Mouse (Mus musculus) liver, embryonic 15.5 days (tissue): ENCODE results near the gene Utf1. TPM values are rescaled to one million over a fixed set of nuclear protein-coding genes. Genes with fewer than 3 reads are reported as not detected.

Experiments used
- ATAC-seq: fragments of 200-750 bp; cut with Nextera tagmentation; 2 replicates; pipeline ENCODE4 v1.8.0; 2017; ENCODE audit warnings: moderate number of reproducible peaks, mild to moderate bottlenecking, moderate library complexity; ENCODE audit not compliant: insufficient read depth
- H3K27ac ChIP-seq: fragments of 300-500 bp; sonication (generic); replicated peaks from 2 replicates; pipeline ENCODE4 v1.5.1; 2015; ENCODE audit warnings: mild to moderate bottlenecking, inconsistent platforms
- H3K27me3 ChIP-seq: fragments of 300-500 bp; sonication (generic); 2 replicates; pipeline ENCODE4 v1.6.1; 2015; ENCODE audit warnings: mild to moderate bottlenecking, inconsistent platforms
- H3K36me3 ChIP-seq: fragments of 300-500 bp; sonication (generic); replicated peaks from 2 replicates; pipeline ENCODE4 v1.6.1; 2015; ENCODE audit warnings: moderate library complexity, mild to moderate bottlenecking, inconsistent platforms
- H3K4me1 ChIP-seq: fragments of 300-500 bp; sonication (generic); replicated peaks from 2 replicates; pipeline ENCODE4 v1.6.1; 2015; ENCODE audit warnings: inconsistent platforms
- H3K4me2 ChIP-seq: fragments of 300-500 bp; sonication (generic); 2 replicates; pipeline ENCODE4 v1.6.1; 2015; ENCODE audit warnings: moderate library complexity, mild to moderate bottlenecking, inconsistent platforms
- H3K4me3 ChIP-seq: fragments of 300-500 bp; sonication (generic); replicated peaks from 2 replicates; pipeline ENCODE4 v1.5.1; 2015; ENCODE audit warnings: mild to moderate bottlenecking, inconsistent platforms
- H3K9ac ChIP-seq: fragments of 300-500 bp; sonication (generic); 2 replicates; pipeline ENCODE4 v1.6.1; 2015; ENCODE audit warnings: moderate library complexity, mild to moderate bottlenecking, inconsistent platforms
- H3K9me3 ChIP-seq: fragments of 300-500 bp; sonication (generic); replicated peaks from 2 replicates; pipeline ENCODE4 v1.6.1; 2016; ENCODE audit warnings: inconsistent platforms
- WGBS: fragments of 180-500 bp; shearing (Covaris S2); methylation state at CpG from one replicate; pipeline ENCODE4 v1.1.7; 2015; ENCODE audit warnings: mixed read lengths; ENCODE audit not compliant: insufficient replicate concordance; 5-methylcytosine and 5-hydroxymethylcytosine counted together
- polyA plus RNA-seq: library from polyadenylated mRNA; unstranded; fragments of >200 nt; fragmentation: Nextera tagmentation; extraction: Ambion mirVana; gene quantifications from 2 replicates; pipeline ENCODE4 v1.2.1, GENCODE M21; 2015

The Utf1 gene
- polyA plus RNA-seq, 1 experiment from 2014 or later: not detected

- H3K27me3 ChIP-seq: peaks cover 54% of the 10 kb centered on the region
- H3K4me1 ChIP-seq: no peaks in the 10 kb centered on the region; the same call in 1 of the 2 replicates
- H3K36me3 ChIP-seq: no peaks in the 10 kb centered on the region
- H3K4me2 ChIP-seq: no peak overlapping the region
- no peak for ATAC-seq
- WGBS: 60% methylated on average over 16 of the region's 16 CpGs
- no peak overlapping the region for H3K9ac ChIP-seq
- no peaks in the 10 kb centered on the region for H3K9me3 ChIP-seq
- H3K4me3 ChIP-seq: no peak overlapping the region
- no peak overlapping the region for H3K27ac ChIP-seq
These were observed 2.9 kb upstream of the Utf1 start for GRCm38 (mm10) chr7:139940476-139941209.

- Histone ChIP-seq H3K27ac (no peak overlapping the region), H3K4me1 (peaks cover under 1% of the 10 kb centered on the region; the same call in 1 of the 2 replicates), H3K36me3 (no peaks in the 10 kb centered on the region), H3K27me3 (peaks cover 91% of the 10 kb centered on the region), H3K4me3 (peak overlapping the region; percentile 15; the same call in 1 of the 2 replicates), H3K9me3 (no peaks in the 10 kb centered on the region), H3K4me2 (peak overlapping the region; percentile 35), H3K9ac (no peak overlapping the region)
- 4% methylated on average over 68 of the region's 68 CpGs for WGBS
- ATAC-seq: no peak
These were observed 977 bp downstream of the Utf1 start for GRCm38 (mm10) chr7:139944291-139945240.

DNA sequence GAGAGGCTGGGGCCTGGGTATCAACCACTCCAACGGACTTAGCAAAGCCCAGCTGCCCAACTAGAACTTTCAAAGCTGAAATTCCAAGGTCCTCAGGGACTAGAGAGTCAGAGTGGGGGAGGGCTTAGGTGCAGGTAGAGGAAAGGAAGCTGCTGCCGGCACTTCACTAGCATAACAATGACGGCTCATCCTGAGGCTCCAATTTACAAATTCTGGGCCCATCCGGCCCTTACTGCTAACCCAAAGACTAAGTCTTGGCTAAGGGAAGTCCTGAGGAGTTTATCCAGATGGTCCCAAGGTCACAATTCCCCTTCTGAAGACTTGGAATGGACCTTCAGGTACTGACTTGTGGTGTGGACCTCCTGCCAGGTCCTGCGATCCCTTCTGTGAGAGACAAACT is 1.9 kb downstream of the Utf1 start:
- Histone ChIP-seq H3K36me3 (no peaks in the 10 kb centered on the region), H3K4me3 (no peak overlapping the region), H3K27me3 (peaks cover 91% of the 10 kb centered on the region), H3K27ac (no peak overlapping the region), H3K9me3 (no peaks in the 10 kb centered on the region), H3K4me2 (no peak overlapping the region), H3K9ac (no peak overlapping the region), H3K4me1 (peaks cover 8% of the 10 kb centered on the region)
- no peak for ATAC-seq
- 19% methylated on average over 5 of the region's 5 CpGs for WGBS

- Histone ChIP-seq H3K4me3 (no peak overlapping the region), H3K4me2 (no peak overlapping the region), H3K9ac (no peak overlapping the region), H3K27ac (no peak overlapping the region), H3K36me3 (no peaks in the 10 kb centered on the region), H3K27me3 (peaks cover 85% of the 10 kb centered on the region), H3K4me1 (peaks cover 13% of the 10 kb centered on the region), H3K9me3 (no peaks in the 10 kb centered on the region)
- 29% methylated on average over 5 of the region's 5 CpGs for WGBS
- no peak for ATAC-seq
These were observed 2.4 kb downstream of the Utf1 start for GRCm38 (mm10) chr7:139946032-139946431.

- peak overlapping the region; percentile 91 for H3K4me2 ChIP-seq
- H3K4me1 ChIP-seq: peaks cover 16% of the 10 kb centered on the region
- whole genome bisulfite sequencing: under 1% methylated on average over 15 of the region's 15 CpGs
- H3K36me3 ChIP-seq: no peaks in the 10 kb centered on the region
- no peak overlapping the region for H3K27ac ChIP-seq
- H3K9me3 ChIP-seq: no peaks in the 10 kb centered on the region
- H3K27me3 ChIP-seq: peaks cover 47% of the 10 kb centered on the region
- peak; percentile 51; the same call in 1 of the 2 replicates for ATAC-seq
- peak overlapping the region; percentile 46; the same call in 1 of the 2 replicates for H3K9ac ChIP-seq
- H3K4me3 ChIP-seq: peak overlapping the region; percentile 64
These were observed 6.3 kb downstream of the Utf1 start for GRCm38 (mm10) chr7:139949893-139950282.

DNA sequence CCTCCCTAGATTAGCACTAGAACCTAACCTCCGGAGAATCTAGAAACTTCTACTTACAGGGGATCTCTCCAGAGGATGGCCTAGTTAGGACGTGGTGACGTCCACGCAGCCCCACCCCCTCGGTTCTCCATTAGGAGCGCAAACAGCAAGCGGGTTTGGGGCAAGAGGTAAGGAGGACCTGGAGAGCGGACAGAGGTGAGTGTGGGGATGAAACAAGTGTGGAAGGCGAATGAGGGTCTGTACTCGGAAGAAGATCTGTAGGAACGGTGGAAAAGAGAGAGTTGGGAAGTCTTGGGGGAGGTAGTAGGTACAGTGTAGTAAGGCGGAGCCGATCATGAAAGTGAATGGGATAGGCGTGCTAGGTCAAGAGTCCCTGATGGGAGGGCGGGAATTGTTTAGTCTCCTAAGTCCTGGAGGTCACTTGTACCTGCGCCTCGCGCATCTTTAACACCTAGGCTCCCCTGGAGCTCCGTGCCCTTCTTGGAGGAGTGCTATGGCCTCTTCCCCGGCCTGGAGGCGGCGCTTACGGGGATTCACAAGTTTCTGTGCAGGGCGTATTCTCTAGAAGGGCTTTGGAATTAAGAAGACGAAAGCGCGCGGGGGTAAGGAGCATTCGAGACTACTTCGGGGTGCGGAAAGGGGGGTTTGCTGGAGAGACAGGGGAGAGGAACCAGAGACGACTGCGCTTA is 6.8 kb downstream of the Utf1 start:
- Histone ChIP-seq H3K9ac (peak overlapping the region; percentile 46; the same call in 1 of the 2 replicates), H3K27me3 (peaks cover 42% of the 10 kb centered on the region), H3K4me2 (peak overlapping the region; percentile 91), H3K4me1 (peaks cover 21% of the 10 kb centered on the region), H3K9me3 (no peaks in the 10 kb centered on the region), H3K27ac (no peak overlapping the region; the same call in 1 of the 2 replicates), H3K4me3 (peak overlapping the region; percentile 64), H3K36me3 (no peaks in the 10 kb centered on the region)
- under 1% methylated on average over 33 of the region's 33 CpGs for WGBS
- peak; percentile 77 for ATAC-seq

DNA sequence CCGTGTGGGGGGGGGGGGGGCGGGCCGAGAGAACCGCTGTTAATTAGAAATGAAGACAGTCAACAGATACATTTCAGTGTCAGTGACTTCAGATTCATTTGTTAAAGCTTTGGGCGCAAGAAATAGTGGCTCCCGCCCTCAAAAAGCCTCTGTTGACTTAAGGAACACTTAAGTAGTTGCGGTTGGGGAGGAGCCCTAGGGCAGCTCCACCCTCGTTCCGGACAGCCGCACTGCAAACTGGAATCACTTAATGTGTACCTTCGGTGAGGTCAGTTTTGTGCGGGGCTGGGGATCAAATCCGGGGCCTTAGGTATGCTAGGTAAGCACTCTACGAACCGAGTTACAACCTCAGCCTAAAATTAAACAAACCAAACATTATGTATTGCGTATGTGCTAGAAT is 7.5 kb downstream of the Utf1 start:
- 3% methylated on average over 15 of the region's 16 CpGs for WGBS
- H3K4me1 ChIP-seq: peaks cover 28% of the 10 kb centered on the region
- peak overlapping the region; percentile 64 for H3K4me3 ChIP-seq
- no peaks in the 10 kb centered on the region for H3K36me3 ChIP-seq
- peak overlapping the region; percentile 46; the same call in 1 of the 2 replicates for H3K9ac ChIP-seq
- peaks cover 35% of the 10 kb centered on the region for H3K27me3 ChIP-seq
- ATAC-seq: no peak
- H3K27ac ChIP-seq: no peak overlapping the region
- H3K4me2 ChIP-seq: peak overlapping the region; percentile 91
- no peaks in the 10 kb centered on the region for H3K9me3 ChIP-seq

DNA sequence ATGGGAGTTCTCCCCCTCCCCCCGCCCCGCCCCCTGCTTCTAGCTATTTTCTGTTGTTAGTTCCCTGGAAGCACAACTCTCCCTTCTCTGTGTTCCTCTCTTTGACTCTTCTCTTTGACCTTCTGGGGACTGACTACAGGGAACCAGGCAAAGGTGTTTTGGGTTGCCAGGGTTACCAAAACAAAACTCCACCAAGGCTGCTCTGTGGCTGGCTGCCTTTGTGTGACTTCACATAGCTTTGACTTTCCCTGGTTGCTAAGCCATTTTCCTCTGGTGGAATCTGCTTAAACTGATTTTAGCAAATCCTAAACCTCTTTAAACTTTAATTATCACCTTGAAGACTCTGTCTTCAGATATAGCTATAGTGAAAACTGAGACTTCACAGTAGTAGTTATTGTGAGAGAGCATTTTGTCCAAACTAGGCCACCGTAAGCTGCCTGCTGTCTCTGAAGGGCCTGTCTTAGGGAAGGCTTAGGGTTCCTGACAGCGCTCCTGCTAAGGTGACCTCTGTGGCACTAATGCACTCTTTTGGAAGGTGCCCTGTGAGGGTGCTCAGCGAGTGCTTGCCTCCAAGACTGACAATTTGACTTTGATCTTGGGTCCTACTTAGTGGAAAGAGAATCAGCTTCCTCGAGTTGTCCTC is 8.5 kb downstream of the Utf1 start:
- no peaks in the 10 kb centered on the region for H3K36me3 ChIP-seq
- 72% methylated on average over 6 of the region's 6 CpGs for WGBS
- H3K4me2 ChIP-seq: no peak overlapping the region; the same call in 1 of the 2 replicates
- no peak overlapping the region for H3K27ac ChIP-seq
- peaks cover 31% of the 10 kb centered on the region for H3K4me1 ChIP-seq
- H3K4me3 ChIP-seq: no peak overlapping the region
- H3K9ac ChIP-seq: no peak overlapping the region
- no peaks in the 10 kb centered on the region for H3K9me3 ChIP-seq
- ATAC-seq: no peak
- H3K27me3 ChIP-seq: peaks cover 29% of the 10 kb centered on the region

GRCm38 (mm10) chr7:139955505-139955904 is 11.9 kb downstream of the Utf1 start:
- H3K9me3 ChIP-seq: no peaks in the 10 kb centered on the region

GRCm38 (mm10) chr7:139956658-139957057 is 13.1 kb downstream of the Utf1 start:
- peaks cover 18% of the 10 kb centered on the region for H3K27me3 ChIP-seq
- ATAC-seq: no peak
- no peaks in the 10 kb centered on the region for H3K36me3 ChIP-seq
- H3K4me2 ChIP-seq: no peak overlapping the region
- H3K9me3 ChIP-seq: no peaks in the 10 kb centered on the region
- no peak overlapping the region for H3K4me3 ChIP-seq
- WGBS: 65% methylated on average over 3 of the region's 3 CpGs
- peaks cover 15% of the 10 kb centered on the region for H3K4me1 ChIP-seq
- H3K9ac ChIP-seq: no peak overlapping the region
- no peak overlapping the region for H3K27ac ChIP-seq

More at GRCm38 (mm10) chr7:139955505-139955904, 11.9 kb downstream of the Utf1 start:
- H3K27me3 ChIP-seq: peaks cover 18% of the 10 kb centered on the region
- H3K4me3 ChIP-seq: no peak overlapping the region
- no peak overlapping the region for H3K9ac ChIP-seq
- no peak overlapping the region for H3K4me2 ChIP-seq
- ATAC-seq: peak; percentile 58
- H3K36me3 ChIP-seq: no peaks in the 10 kb centered on the region
- no peak overlapping the region for H3K27ac ChIP-seq
- WGBS: 28% methylated on average over 4 of the region's 4 CpGs
- H3K4me1 ChIP-seq: peaks cover 23% of the 10 kb centered on the region
